Mouse (Mus musculus): ENCODE data around the gene Bcas3.

Bcas3 gene

GRCm38 (mm10) chr11:85834386-85834931 lies 481.5 kb downstream of the Bcas3 start:
- no peak for DNase-seq

GRCm38 (mm10) chr11:85835001-85835752 lies 482.2 kb downstream of the Bcas3 start:
- no peak for DNase-seq

- DNase-seq: no peak
Measured at GRCm38 (mm10) chr11:85835753-85836522, 483.0 kb downstream of the Bcas3 start.

DNA sequence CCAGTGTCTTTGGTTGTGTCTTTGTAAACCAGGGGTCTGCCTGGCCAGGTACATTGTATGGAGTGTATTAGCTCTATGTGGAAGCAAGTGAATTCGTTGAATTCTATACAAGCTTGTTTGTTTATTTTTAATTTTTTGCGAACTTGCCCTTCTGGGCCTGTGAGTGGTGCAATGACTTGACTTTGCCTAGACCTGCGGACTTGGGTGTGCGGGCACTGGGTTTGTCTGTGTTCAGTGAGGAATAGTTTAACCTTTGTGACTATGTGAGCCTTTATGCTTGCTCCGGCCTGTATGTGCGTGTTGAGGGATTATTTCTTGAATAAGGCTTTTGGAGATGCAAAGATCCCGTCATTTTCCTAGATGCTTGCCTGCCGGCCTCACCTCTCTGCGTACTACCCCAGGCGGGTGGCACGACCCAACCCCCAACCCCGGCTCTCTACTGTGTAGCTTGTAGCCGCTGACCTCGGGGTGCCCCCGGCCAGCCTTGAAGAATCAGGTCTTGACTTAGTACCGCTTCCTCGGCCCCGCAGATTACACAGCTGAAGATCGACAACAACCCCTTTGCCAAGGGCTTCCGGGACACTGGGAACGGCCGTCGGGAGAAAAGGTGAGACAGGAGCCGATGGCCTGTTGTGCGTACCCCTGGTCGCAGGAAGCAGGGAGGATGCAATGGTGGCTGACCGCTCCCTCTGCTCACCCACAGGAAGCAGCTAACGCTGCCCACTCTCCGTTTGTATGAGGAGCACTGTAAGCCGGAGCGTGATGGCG lies 483.7 kb downstream of the Bcas3 start:
- no peak for DNase-seq

GRCm38 (mm10) chr11:85837291-85837647 lies 484.3 kb downstream of the Bcas3 start:
- no peak for DNase-seq

DNA sequence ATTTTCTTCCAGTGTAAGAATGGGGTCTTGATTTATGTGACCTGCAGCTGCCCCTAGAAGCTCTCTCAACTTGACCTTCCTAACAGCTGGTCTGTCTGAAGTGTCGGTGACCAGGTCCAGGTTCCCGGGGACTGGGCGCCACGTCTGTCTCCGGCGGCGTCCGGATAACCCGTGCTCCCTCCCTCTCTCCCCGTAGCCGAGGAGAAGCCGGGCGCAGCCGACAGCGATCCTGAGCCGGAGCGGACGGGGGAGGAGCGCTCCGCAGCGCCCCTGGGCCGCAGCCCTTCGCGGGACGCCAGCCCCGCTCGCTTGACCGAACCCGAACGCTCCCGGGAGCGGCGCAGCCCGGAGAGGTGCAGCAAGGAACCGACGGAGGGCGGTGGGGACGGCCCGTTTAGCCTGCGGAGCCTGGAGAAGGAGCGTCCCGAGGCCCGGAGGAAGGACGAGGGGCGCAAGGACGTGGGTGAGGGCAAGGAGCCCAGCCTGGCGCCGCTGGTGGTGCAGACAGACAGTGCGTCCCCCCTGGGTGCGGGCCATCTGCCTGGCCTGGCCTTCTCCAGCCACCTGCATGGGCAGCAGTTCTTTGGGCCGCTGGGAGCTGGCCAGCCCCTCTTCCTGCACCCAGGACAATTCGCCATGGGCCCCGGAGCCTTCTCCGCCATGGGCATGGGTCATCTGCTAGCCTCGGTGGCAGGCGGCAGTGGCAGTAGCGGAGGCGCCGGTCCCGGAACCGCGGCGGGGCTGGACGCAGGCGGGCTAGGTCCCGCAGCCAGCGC lies 484.9 kb downstream of the Bcas3 start:
- no peak for DNase-seq

DNA sequence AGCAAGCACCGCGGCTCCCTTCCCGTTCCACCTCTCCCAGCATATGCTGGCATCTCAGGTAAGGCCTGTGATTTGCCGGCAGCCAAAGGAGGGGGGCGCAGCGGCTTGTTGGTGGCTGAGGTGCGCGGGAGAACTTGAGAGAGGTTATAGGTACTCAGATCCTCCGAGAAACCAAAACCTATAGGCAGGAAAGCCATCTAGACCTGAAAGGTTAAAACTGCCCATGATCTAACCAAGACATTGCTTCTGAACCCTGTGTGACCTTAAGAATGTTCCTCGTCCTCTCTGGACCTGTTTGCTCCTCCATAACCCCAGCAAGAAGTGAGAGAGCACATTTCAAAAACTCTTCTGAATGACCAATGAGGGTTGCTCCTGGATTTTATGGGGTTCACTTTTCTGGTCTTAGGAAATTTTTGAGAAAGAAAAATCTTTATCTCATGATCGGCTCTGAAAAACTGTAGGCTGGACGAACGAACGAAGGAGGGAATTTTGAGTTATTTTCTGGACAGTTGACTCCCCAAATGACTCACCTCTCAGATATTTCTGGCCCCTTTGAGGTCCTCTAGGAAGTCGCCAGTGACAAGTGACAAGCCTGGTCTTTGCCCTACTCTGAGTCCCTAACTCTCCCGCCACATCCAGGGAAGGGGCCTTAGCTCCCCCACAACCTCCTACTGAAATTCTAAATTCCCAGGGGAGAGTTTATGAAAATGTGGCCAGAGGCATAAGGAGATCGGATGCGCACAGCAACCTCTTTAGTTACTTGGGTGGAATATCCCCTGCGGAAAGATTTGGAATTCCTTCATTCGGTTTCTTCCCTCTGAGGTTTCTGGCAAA lies 485.7 kb downstream of the Bcas3 start:
- no peak for DNase-seq

DNA sequence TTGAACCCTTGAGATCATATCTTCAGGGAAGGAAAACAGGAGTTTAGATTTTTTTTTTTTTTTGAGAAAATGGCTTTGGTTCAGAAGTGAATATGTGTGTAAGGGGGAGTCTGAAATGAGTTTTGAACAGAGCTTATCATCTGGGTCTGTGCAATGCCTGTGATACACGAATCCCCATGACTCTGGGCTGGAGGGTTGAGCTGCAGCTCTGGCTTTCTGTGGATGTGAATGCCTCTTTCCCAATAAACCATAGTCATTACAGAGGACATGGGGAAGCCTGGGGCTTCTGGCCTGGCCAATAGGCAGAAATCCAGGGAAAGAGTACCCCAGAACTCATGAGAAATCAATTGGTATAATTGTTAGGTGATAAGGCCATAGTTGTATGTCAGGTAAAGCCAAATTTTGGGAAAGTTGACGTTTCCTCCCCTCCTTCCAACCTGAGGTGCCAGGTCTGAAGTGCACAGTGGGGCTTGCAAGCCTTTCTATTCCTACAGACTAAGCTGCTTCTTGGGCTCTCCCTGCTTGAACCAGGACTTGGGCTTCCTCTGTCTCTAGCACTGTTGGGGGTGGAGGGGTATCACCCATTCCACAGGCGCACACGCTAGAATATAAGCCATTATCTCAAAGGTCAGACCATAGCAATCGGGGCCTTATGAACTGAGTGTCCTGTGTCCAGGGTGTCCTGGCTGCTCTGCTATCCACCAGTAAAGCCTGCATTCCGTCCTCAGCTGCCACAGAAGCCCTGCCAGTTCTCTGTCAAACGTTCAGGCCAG lies 486.5 kb downstream of the Bcas3 start:
- no peak for DNase-seq

DNA sequence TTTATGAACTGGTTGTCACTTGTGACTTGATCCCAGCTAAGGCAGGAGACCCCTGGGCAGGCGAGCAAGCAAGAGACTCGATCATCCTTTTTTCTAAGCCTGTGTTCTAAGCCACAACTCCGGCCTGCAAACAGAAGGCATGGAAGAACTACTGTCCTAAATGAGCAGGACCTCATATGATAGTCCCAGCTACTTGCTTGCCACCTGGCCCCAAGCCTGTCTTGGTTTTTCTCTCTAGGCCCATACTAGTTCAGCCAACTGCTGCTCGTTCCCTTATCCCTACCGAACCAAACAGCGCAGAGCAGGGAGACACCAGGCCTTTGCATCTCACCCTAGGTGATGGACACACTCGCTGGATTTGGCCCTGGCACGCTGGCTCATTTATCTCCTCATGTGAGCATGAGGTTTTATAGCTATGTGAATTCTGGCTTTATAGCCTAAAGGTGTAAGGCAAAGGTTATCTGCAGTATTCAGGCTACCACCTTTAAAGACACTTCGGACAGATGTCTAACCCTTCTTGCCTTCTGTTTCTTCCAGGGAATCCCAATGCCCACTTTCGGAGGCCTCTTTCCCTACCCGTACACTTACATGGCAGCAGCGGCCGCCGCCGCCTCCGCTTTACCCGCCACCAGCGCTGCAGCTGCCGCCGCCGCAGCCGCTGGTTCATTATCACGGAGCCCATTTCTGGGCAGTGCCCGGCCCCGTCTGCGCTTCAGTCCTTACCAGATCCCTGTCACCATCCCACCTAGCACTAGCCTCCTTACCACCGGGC lies 487.2 kb downstream of the Bcas3 start:
- DNase-seq: no peak

DNA sequence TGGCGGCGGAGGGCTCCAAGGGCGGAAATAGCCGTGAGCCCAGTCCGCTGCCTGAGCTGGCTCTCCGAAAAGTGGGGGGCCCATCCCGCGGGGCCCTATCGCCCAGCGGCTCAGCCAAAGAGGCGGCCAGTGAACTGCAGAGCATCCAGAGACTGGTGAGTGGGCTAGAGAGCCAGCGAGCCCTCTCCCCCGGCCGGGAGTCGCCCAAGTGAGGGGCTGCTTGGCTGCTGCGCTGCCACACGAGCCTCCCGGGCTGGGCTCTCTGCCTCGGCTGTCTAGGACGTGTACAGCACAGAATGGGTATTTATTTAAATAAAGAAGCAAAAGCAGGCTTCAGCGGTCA lies 487.8 kb downstream of the Bcas3 start:
- no peak for DNase-seq

DNA sequence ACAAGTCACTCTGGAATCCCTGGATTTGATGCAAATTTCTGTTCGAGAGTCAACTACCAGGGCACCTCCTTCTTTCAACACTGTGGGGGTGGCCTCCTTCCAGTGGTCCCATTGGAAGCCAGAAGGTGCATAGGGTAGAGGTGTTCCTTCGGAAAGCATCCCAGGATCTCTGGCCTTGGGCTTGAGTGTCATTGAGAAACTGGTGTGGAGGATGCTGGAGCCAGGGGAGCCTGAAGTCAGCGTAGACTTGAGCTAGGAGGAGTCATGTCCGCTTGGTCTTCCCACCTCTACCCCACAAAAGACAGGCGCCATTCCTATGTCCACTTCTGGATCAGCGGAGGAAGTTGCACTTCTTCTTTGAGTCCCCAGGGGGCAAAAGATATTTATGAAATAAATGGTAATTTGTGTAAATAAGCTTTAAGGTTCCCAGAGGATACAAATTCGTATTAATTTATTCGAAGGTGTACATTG lies 488.3 kb downstream of the Bcas3 start:
- DNase-seq: no peak

- DNase-seq: peak in 1 of 2 experiments; percentile 50
Measured at GRCm38 (mm10) chr11:85841980-85842379, 489.0 kb downstream of the Bcas3 start.

GRCm38 (mm10) chr11:85842596-85843346 lies 489.8 kb downstream of the Bcas3 start:
- no peak for DNase-seq

GRCm38 (mm10) chr11:85843347-85843692 lies 490.4 kb downstream of the Bcas3 start:
- DNase-seq: peak in 1 of 2 experiments; percentile 42

- peak; percentile 78 for DNase-seq
Measured at GRCm38 (mm10) chr11:85844144-85844965, 491.4 kb downstream of the Bcas3 start.

GRCm38 (mm10) chr11:85844971-85845370 lies 492.0 kb downstream of the Bcas3 start:
- DNase-seq: no peak

DNA sequence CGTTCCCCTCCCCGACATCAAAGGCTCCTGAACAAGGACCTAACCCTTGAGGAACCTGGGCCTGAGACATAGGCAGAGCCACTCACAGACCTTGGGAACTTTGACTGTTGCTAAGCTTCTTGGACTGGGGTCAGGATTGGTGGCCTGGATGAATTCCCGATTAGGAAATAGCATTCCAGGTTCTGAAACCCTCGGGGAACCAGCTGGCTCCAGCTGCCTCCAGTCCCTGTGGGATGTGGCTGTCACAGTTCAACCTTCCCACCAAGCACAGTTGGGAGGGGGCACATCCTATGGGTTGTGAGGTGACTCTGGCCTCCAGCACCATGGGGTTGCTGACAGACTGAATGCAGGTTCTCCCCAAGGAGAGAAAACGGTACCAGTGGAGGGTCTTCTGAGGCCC lies 493.0 kb downstream of the Bcas3 start:
- DNase-seq: no peak

DNA sequence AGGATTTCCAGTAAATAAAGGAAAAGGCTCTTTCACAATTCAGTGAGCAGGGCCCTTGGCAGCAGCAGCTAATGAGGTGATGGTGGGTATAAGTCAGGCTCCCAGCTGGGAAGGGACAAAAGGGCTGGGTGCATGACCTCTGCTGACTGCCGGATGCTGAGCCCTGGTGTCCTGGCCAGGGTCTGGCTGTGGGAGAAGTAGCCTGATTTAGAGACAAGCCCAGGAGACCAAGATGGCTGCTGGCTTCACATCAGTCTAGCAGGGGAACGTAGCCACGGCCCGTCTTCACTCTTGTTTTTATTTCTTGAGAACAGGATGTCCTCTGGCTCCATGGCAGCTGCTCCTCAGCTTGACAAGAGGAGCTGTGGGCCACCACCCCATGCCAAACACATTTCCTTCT lies 493.5 kb downstream of the Bcas3 start:
- no peak for DNase-seq

All from cerebellum, postnatal 36 days (tissue).